Mouse (Mus musculus): ENCODE data around the gene Ndufb2. TPM values are rescaled to one million over a fixed set of nuclear protein-coding genes. Genes with fewer than 3 reads are reported as not detected.
A peak's percentile ranks its signal among the peaks of the same experiment; 100 is the strongest.

Ndufb2 gene
- polyA plus RNA-seq, 1 experiment from 2014 or later: 423 TPM

DNA sequence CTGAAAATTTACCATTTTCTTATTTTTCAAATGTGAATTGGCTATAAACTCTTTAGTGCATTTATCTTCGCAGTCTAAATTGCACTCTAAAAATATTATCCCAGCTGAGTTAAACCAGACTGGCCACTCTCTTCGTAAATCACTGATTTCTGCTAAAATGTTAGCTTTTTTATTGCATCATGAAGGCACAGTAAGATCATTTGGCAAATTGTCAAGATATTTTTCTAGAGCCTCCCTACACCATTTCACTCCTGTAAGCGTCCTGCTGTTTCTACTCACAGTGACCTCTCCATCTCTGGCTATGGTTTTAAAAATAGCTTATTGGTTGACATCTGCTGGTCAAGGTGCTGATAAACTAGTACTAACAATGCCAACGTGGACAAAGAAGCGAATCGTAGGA, 13.7 kb downstream of the Ndufb2 start:
- 0 out of 2 replicates have a peak, but pooled peaks cover 2% of the 10 kb centered on the region for H3K4me1 ChIP-seq (ENCODE audit: control insufficient read depth, insufficient read depth, low read length)
- no peaks in the 10 kb centered on the region for H3K27me3 ChIP-seq (replicated peaks; ENCODE audit: control insufficient read depth, insufficient read depth, low read length)
- no peak overlapping the region for H3K9ac ChIP-seq (ENCODE audit: low read depth, low read length)
- no peak overlapping the region for H3K4me2 ChIP-seq (ENCODE audit: low read depth, low read length)
- H3K36me3 ChIP-seq (ENCODE audit: control insufficient read depth, insufficient read depth, low read length): no peaks in the 10 kb centered on the region
- 67% methylated on average over 6 of the region's 6 CpGs for WGBS
- no peak overlapping the region for H3K27ac ChIP-seq (ENCODE audit: low read length)
- no peak for ATAC-seq
- H3K4me3 ChIP-seq (ENCODE audit: low read length): no peak overlapping the region
- H3K9me3 ChIP-seq (ENCODE audit: control insufficient read depth, low read length): no peaks in the 10 kb centered on the region

DNA sequence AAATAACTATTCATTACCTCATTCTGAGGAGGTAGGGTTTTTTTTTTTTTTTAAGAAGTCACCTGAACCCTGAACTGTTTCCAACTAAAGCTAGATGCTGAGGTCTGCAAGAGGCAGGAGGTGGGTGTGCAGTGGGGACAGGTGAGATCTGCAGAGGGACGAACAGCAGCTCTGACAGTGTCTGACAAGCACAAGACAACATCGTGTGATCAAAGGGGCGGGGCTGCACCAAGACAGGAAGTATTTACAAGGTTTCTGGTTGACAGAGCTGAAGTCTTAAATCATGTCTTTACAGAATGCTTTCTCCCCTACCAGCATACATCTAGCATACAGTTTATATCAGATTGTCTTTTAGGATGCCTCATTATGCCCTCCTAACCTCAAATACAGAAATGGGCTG, 14.5 kb downstream of the Ndufb2 start:
- Histone ChIP-seq H3K9me3 (ENCODE audit: control insufficient read depth, low read length) (no peaks in the 10 kb centered on the region), H3K27me3 (replicated peaks; ENCODE audit: control insufficient read depth, insufficient read depth, low read length) (no peaks in the 10 kb centered on the region), H3K4me2 (ENCODE audit: low read depth, low read length) (no peak overlapping the region), H3K4me3 (ENCODE audit: low read length) (no peak overlapping the region), H3K9ac (ENCODE audit: low read depth, low read length) (no peak overlapping the region), H3K36me3 (ENCODE audit: control insufficient read depth, insufficient read depth, low read length) (no peaks in the 10 kb centered on the region), H3K27ac (ENCODE audit: low read length) (no peak overlapping the region), H3K4me1 (ENCODE audit: control insufficient read depth, insufficient read depth, low read length) (0 out of 2 replicates have a peak, but pooled peaks cover 2% of the 10 kb centered on the region)
- WGBS: 56% methylated on average over 3 of the region's 3 CpGs
- ATAC-seq: no peak; the same call in 1 of the 2 replicates

DNA sequence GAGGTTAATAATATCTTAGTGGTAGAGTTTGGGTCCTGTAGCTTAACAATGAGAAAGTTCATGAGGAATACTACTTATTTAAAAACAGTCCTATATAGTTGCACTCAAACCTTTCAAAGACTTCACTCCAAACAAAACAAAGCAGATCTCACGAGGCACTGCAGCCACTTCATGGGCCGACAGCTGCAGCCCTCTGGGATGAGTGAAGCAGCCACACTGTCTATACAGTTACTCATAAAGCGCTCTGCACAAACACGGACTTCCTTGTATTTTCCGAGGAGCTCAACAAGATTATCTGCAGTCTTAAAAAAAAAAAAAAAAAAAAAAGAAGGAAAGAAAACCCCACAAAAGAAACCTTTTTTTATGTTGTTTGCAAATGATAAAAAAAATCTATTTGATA, 15.0 kb downstream of the Ndufb2 start:
- H3K9ac ChIP-seq (ENCODE audit: low read depth, low read length): no peak overlapping the region
- 0 out of 2 replicates have a peak, but pooled peaks cover 2% of the 10 kb centered on the region for H3K4me1 ChIP-seq (ENCODE audit: control insufficient read depth, insufficient read depth, low read length)
- H3K36me3 ChIP-seq (ENCODE audit: control insufficient read depth, insufficient read depth, low read length): no peaks in the 10 kb centered on the region
- no peaks in the 10 kb centered on the region for H3K9me3 ChIP-seq (ENCODE audit: control insufficient read depth, low read length)
- H3K27ac ChIP-seq (ENCODE audit: low read length): no peak overlapping the region
- no peak overlapping the region for H3K4me2 ChIP-seq (ENCODE audit: low read depth, low read length)
- H3K4me3 ChIP-seq (ENCODE audit: low read length): no peak overlapping the region
- 0 out of 2 replicates have a peak, but pooled peaks have one; percentile 52 for ATAC-seq
- 42% methylated on average over 5 of the region's 5 CpGs for WGBS
- H3K27me3 ChIP-seq (replicated peaks; ENCODE audit: control insufficient read depth, insufficient read depth, low read length): no peaks in the 10 kb centered on the region

DNA sequence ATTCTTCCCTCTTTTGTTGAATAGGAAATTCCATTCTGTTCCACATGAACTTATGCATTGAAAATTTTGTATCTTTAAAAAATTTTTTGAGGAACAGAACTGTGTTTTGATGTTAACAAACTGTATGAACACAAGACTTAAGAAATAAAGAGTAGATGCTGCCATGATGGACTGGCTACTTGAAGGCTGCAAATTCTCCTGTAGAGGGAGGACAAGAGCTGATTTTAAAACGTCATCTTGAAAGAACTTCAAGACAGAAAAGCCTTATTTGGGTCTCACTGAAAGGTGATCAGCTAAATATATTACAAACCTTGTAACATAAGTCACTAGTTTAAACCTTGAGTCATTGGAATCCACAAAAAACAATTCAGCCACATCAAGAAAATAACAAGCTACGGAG, 17.8 kb downstream of the Ndufb2 start:
- H3K4me1 ChIP-seq (ENCODE audit: control insufficient read depth, insufficient read depth, low read length): 0 out of 2 replicates have a peak, but pooled peaks cover 2% of the 10 kb centered on the region
- no peaks in the 10 kb centered on the region for H3K27me3 ChIP-seq (replicated peaks; ENCODE audit: control insufficient read depth, insufficient read depth, low read length)
- H3K9me3 ChIP-seq (ENCODE audit: control insufficient read depth, low read length): no peaks in the 10 kb centered on the region
- ATAC-seq: no peak
- no peak overlapping the region for H3K4me2 ChIP-seq (ENCODE audit: low read depth, low read length)
- WGBS: 73% methylated on average over 2 of the region's 2 CpGs
- H3K36me3 ChIP-seq (ENCODE audit: control insufficient read depth, insufficient read depth, low read length): peaks cover 5% of the 10 kb centered on the region; the same call in 1 of the 2 replicates
- no peak overlapping the region for H3K27ac ChIP-seq (ENCODE audit: low read length)
- H3K9ac ChIP-seq (ENCODE audit: low read depth, low read length): no peak overlapping the region
- no peak overlapping the region for H3K4me3 ChIP-seq (ENCODE audit: low read length)

DNA sequence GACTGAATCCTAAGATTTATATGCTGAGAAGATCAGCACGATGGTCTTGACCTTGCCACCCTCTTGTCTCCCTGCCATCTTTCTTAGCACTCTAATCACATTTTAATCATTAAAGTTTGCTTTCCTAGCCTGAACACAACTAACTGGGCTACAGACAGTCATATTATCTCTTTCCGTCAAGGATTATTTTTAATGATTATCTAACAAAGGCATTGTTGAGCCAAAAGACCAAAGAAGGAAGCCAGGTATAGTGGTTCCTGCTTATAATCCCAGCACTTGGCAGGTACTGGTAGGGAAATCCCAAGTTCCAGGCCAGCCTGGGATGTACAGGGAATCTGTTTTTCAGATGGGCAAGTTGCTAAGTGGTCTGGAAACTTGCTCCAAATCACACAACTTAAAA, 18.9 kb downstream of the Ndufb2 start:
- peaks cover 5% of the 10 kb centered on the region; the same call in 1 of the 2 replicates for H3K36me3 ChIP-seq (ENCODE audit: control insufficient read depth, insufficient read depth, low read length)
- no peak overlapping the region for H3K9ac ChIP-seq (ENCODE audit: low read depth, low read length)
- no peak overlapping the region for H3K27ac ChIP-seq (ENCODE audit: low read length)
- no peaks in the 10 kb centered on the region for H3K9me3 ChIP-seq (ENCODE audit: control insufficient read depth, low read length)
- no peak overlapping the region for H3K4me2 ChIP-seq (ENCODE audit: low read depth, low read length)
- 93% methylated on average over 2 of the region's 2 CpGs for WGBS
- H3K4me1 ChIP-seq (ENCODE audit: control insufficient read depth, insufficient read depth, low read length): 0 out of 2 replicates have a peak, but pooled peaks cover 2% of the 10 kb centered on the region
- H3K27me3 ChIP-seq (replicated peaks; ENCODE audit: control insufficient read depth, insufficient read depth, low read length): no peaks in the 10 kb centered on the region
- no peak for ATAC-seq
- no peak overlapping the region for H3K4me3 ChIP-seq (ENCODE audit: low read length)

Other genes starting within 250 kb of the Ndufb2 start
- gene Slc37a3, start 214.9 kb upstream of the Ndufb2 start, polyA plus RNA-seq (2015; fragmentation: Nextera tagmentation; extraction: Ambion mirVana): 35.1 and 39.4 TPM in 2 replicates
- 7.7 and 8.8 TPM in 2 replicates for gene Rab19, start 211.4 kb upstream of the Ndufb2 start, polyA plus RNA-seq (2015; fragmentation: Nextera tagmentation; extraction: Ambion mirVana)
- 63.2 and 63.5 TPM in 2 replicates for gene Mkrn1, start 172.1 kb upstream of the Ndufb2 start, polyA plus RNA-seq (2015; fragmentation: Nextera tagmentation; extraction: Ambion mirVana)
- gene Dennd2a, start 34.7 kb upstream of the Ndufb2 start, polyA plus RNA-seq (2015; fragmentation: Nextera tagmentation; extraction: Ambion mirVana): 6.5 and 8.1 TPM in 2 replicates
- 30.5 and 30.8 TPM in 2 replicates for gene Adck2, start 18.7 kb upstream of the Ndufb2 start, polyA plus RNA-seq (2015; fragmentation: Nextera tagmentation; extraction: Ambion mirVana)
- 1.5 and 2.1 TPM in 2 replicates for gene Gm42420, start 6.8 kb upstream of the Ndufb2 start, polyA plus RNA-seq (2015; fragmentation: Nextera tagmentation; extraction: Ambion mirVana)
- gene Braf, start 132.9 kb downstream of the Ndufb2 start, polyA plus RNA-seq (2015; fragmentation: Nextera tagmentation; extraction: Ambion mirVana): 8.6 and 9.1 TPM in 2 replicates
- 145 and 154 TPM in 2 replicates for gene Mrps33, start 218.4 kb downstream of the Ndufb2 start, polyA plus RNA-seq (2015; fragmentation: Nextera tagmentation; extraction: Ambion mirVana)

Data from intestine, embryonic 16.5 days (tissue).